Mouse (Mus musculus) heart, postnatal 0 days (tissue): ENCODE data around the gene C1ql4. TPM values are rescaled to one million over a fixed set of nuclear protein-coding genes. Genes with fewer than 3 reads are reported as not detected.
A peak's percentile ranks its signal among the peaks of the same experiment; 100 is the strongest.

Source experiments
- ATAC-seq: fragments of 200-750 bp; cut with Nextera tagmentation; 2 replicates; pipeline ENCODE4 v1.8.0; 2017; ENCODE audit warnings: low read depth, moderate number of reproducible peaks, moderate library complexity; ENCODE audit not compliant: insufficient read depth
- DNase-seq: peaks from one replicate; pipeline ENCODE4 v3.0.0-alpha.2; 2016; ENCODE audit warnings: low spot score
- H3K27ac ChIP-seq: fragments of 300-500 bp; sonication (generic); 2 replicates; pipeline ENCODE4 v1.5.1; 2014; ENCODE audit warnings: low read depth, mild to moderate bottlenecking
- H3K27me3 ChIP-seq: fragments of 300-500 bp; sonication (generic); 2 replicates; pipeline ENCODE4 v1.6.1; 2014; ENCODE audit warnings: low read length, mixed read lengths; ENCODE audit not compliant: control insufficient read depth, insufficient read depth
- H3K36me3 ChIP-seq: fragments of 300-500 bp; sonication (generic); replicated peaks from 2 replicates; pipeline ENCODE4 v1.6.1; 2014; ENCODE audit warnings: low read length, mixed read lengths; ENCODE audit not compliant: control insufficient read depth, insufficient read depth
- H3K4me1 ChIP-seq: fragments of 300-500 bp; sonication (generic); 2 replicates; pipeline ENCODE4 v1.6.1; 2014; ENCODE audit warnings: antibody characterized with exemption; ENCODE audit not compliant: control insufficient read depth, insufficient read depth
- H3K4me2 ChIP-seq: fragments of 300-500 bp; sonication (generic); 2 replicates; pipeline ENCODE4 v1.6.1; 2014; ENCODE audit warnings: low read depth, mild to moderate bottlenecking, low read length, moderate library complexity
- H3K4me3 ChIP-seq: fragments of 300-500 bp; sonication (generic); 2 replicates; pipeline ENCODE4 v1.5.1; 2014; ENCODE audit warnings: low read depth, low read length
- H3K9ac ChIP-seq: fragments of 300-500 bp; sonication (generic); replicated peaks from 2 replicates; pipeline ENCODE4 v1.6.1; 2014; ENCODE audit warnings: low read depth, low read length, mixed read lengths
- H3K9me3 ChIP-seq: fragments of 300-500 bp; sonication (generic); replicated peaks from 2 replicates; pipeline ENCODE4 v1.6.1; 2016; ENCODE audit warnings: low read length; ENCODE audit not compliant: control insufficient read depth
- CTCF ChIP-seq: IDR thresholded peaks from 2 replicates; pipeline ENCODE4 v1.5.1; 2016; ENCODE audit warnings: antibody characterized with exemption, control low read depth, low read depth
- EP300 ChIP-seq: IDR thresholded peaks from 2 replicates; pipeline ENCODE4 v1.6.1; 2016; ENCODE audit warnings: antibody characterized with exemption, low read depth
- WGBS: fragments of 180-500 bp; shearing (Covaris S2); extraction: QIAGEN DNeasy Blood & Tissue Kit; methylation state at CpG from one replicate; pipeline ENCODE4 v1.1.7; 2014; 5-methylcytosine and 5-hydroxymethylcytosine counted together
- polyA plus RNA-seq: library from polyadenylated mRNA; unstranded; fragments of >200 nt; fragmentation: Nextera tagmentation; extraction: Ambion mirVana; gene quantifications from 2 replicates; pipeline ENCODE4 v1.2.1, GENCODE M21; 2015
- total RNA-seq: library from RNA; depleted of rRNA; stranded (reverse); fragments of >200 nt; gene quantifications from 2 replicates; pipeline ENCODE4 v1.2.3, GENCODE M21; 2014; ENCODE audit warnings: low replicate concordance; rRNA removed

The C1ql4 gene
- total RNA-seq (not detected in 2 replicates), polyA plus RNA-seq (0.20 TPM in 1 of 2 replicates, not detected in the other)

DNA sequence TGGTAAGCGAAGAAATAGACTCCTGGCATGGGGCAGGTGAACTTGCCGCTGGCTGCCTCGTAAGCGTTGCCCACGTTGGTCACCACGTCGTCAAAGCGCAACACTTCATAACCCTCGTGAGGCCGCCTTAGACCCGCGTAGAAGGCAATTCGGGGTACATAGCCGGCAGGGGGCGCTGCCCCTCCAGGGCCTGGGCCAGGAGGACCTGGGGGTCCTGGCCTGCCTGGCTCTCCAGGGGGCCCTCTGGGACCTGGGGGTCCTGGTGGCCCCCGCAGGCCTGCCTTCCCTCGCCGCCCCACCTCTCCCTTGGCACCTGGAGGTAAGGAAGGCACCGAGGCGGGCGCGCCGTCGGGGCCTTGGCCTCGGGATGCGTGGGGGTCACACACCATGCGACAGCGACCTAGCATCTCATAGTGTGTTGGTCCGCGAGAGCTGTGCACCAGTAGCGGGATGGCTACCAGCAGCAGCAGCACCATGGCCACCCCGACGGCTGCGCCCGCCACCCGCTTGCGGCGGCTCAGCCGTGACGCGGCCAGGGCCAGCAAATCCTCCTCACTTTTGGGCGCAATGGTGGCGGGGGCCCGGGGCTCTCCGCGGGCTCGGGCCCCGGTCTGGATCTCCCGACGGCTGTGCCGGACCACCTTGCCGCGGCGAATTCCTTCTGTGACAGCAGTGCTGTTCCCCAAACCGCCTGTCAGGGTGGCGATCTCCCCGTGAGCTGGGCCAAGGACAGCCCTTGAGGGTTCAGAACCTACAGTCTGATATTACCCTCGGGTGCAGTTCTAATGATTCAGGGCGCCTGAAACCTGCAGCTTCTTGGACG is at the start of gene C1ql4:
Gene C1ql4, minus strand, starts transcription at position 565 of the 823 bp plus-strand sequence.
- Histone ChIP-seq H3K9ac (no peak within 1 kb of the TSS), H3K27ac (no peak within 1 kb of the TSS), H3K9me3 (no peaks in the 10 kb centered on the region), H3K4me1 (no peaks in the 10 kb centered on the region), H3K36me3 (peaks cover 7% of the 10 kb centered on the region), H3K4me3 (peak within 1 kb of the TSS; percentile 35), H3K27me3 (peaks cover 87% of the 10 kb centered on the region), H3K4me2 (peak within 1 kb of the TSS; percentile 47)
- DNase-seq (no peak), ATAC-seq (no peak)
- 9% methylated on average over 60 of the region's 60 CpGs for WGBS
- TF ChIP-seq CTCF (peak; percentile 40), EP300 (no peak)

DNA sequence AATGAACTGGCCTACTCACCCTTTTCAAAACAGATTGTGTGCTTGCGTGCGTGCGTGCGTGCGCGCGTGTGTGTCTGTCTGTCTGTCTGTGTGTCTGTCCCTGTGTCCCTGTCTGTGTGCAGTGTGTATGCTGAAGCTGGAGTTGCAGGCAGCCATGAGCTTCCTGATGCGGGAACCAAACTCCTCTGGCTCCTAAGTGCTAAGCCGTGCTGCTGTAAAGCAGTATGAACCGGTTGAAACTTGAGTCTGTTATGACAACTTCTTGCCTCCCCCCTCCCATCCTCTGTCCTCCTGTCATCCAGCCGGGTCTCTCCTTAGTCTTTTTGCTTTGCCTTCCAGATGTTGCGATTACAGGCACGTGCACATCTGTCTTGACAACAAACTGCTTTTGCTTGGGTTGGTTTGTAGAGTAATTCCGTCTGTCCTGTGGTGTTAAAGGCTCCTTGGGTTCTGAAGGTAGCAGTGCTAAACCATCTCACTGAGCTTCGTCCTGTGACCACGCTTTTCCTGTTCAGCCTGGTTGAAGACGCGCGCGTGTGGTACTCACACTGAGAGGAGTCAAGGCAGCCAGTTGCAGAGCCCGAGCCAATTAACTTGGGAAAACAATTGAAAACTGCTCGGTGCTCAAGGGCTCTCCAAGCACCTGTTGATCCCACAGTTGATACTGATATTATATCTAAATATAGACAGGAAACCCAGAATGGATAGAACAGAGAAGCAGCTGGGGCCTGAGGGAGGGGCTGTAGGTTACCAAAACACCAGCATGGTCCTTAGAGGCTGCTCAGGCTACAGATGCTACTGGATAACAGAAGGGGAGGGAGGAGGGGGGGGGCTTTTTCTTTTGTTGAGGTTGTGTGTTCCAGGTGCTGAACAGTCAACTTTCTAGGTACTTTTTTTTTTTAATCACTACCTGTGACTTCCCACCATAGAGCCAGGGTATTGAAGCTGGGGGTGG is 42.6 kb upstream of the C1ql4 start:
- no peak overlapping the region for H3K4me2 ChIP-seq
- no peaks in the 10 kb centered on the region for H3K27me3 ChIP-seq
- peak overlapping the region; percentile 27; the same call in 1 of the 2 replicates for H3K27ac ChIP-seq
- ATAC-seq (no peak), DNase-seq (no peak)
- no peaks in the 10 kb centered on the region for H3K9me3 ChIP-seq
- 0 out of 2 replicates have a peak, but pooled peaks cover 9% of the 10 kb centered on the region for H3K36me3 ChIP-seq
- TF ChIP-seq CTCF (no peak), EP300 (no peak)
- 0 out of 2 replicates have a peak overlapping the region, but pooled peaks have one; percentile 14 for H3K9ac ChIP-seq
- WGBS: 53% methylated on average over 22 of the region's 22 CpGs
- H3K4me1 ChIP-seq: peaks cover 27% of the 10 kb centered on the region; the same call in 1 of the 2 replicates
- H3K4me3 ChIP-seq: no peak overlapping the region

DNA sequence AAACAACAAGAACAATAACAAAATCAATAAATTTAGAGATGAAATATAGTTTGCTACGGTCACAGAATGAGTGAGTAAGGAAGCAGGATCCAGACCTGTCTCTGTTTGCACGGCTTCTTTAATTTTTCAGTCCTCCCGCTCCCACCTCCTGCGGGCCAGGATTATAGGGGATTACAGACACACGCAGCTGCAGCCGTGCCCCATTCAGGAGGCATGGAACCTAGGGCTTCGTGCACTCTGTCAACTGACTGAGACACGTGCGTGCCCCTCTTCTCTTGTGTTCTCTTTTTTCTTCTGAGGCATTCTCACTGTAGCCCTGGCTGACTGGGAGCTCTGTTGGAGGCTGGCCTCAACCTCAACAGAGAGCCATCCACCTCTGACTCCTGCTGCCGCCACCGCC is 41.8 kb upstream of the C1ql4 start:
- 77% methylated on average over 11 of the region's 11 CpGs for WGBS
- no peak for ATAC-seq
- TF ChIP-seq CTCF (no peak), EP300 (no peak)
- Histone ChIP-seq H3K36me3 (0 out of 2 replicates have a peak, but pooled peaks cover 9% of the 10 kb centered on the region), H3K4me3 (no peak overlapping the region), H3K9ac (no peak overlapping the region), H3K9me3 (no peaks in the 10 kb centered on the region), H3K27ac (no peak overlapping the region; the same call in 1 of the 2 replicates), H3K4me2 (no peak overlapping the region), H3K4me1 (peaks cover 27% of the 10 kb centered on the region; the same call in 1 of the 2 replicates), H3K27me3 (no peaks in the 10 kb centered on the region)
- DNase-seq: no peak

DNA sequence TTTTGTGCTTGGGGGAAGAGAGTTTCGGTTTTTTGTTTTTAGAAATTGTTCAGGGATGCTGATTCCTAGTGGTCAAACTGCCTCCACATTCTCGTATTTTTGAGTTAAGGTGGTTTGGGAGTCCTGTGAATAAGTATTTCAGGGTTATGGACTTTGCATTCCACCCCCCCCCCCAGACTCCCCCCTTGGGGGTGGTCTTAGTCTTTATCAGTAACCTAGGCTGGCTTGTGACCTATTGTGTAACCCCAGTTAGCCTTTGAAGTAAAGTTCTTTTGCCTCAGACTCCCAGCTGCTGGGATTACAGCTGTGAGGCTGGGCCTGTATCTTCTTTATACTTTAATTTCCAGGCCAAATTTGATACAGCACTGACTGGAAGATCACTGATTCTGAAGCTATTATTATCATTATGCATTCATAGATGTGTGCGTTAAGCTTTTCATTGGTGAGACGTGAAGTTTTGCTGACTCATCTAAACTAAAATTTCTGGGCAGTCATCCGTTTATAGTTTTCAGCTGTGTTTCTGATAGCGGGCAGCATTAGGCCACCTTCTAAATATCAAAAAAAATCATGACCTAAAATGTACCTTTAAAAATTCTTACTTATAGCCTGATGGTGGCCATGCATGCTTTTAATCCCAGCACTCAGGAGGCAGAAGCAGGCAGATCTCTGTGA is 40.4 kb upstream of the C1ql4 start:
- Histone ChIP-seq H3K4me1 (peaks cover 27% of the 10 kb centered on the region; the same call in 1 of the 2 replicates), H3K27me3 (no peaks in the 10 kb centered on the region), H3K9ac (peak overlapping the region; percentile 96; the same call in 1 of the 2 replicates), H3K36me3 (0 out of 2 replicates have a peak, but pooled peaks cover 6% of the 10 kb centered on the region), H3K9me3 (no peaks in the 10 kb centered on the region), H3K4me3 (peak overlapping the region; percentile 97), H3K27ac (no peak overlapping the region), H3K4me2 (peak overlapping the region; percentile 88)
- DNase-seq: no peak
- no peak for ATAC-seq
- WGBS: 67% methylated on average over 6 of the region's 6 CpGs
- TF ChIP-seq CTCF (no peak), EP300 (no peak)
